In the genomic region with DNA sequence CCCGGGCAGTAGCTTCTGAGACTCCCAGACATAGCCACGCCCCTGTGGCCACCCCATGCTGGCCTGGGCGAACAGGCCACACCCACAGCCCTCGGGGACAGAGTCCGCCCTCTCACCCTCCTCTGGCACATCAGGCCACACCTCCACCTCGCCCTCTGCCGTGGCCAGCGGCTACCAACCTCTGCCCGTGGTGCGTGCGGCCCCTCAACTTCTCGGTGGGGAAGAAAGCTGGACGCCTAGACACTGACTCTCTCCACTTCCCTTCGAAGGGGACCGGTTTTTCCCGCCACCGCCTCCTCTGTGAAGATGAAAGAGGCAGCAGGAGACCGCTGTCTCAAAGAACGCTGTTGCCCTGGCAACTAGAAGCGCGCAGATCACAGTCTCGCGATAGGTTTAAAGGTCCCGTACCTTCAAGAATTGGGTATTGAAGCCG, we compare ENCODE assay signal across 8 mouse cellular contexts. TPM values are rescaled to one million over a fixed set of nuclear protein-coding genes. Genes with fewer than 3 reads are reported as not detected.
DNase-seq lines count a peak whose midpoint lies in the region; ATAC-seq lines count a peak whose summit lies in the region.

A gene (minus strand): TSS at position 346 of the 433 bp plus-strand sequence.

- peak; percentile 87 for ATAC-seq in hindbrain, embryonic 15.5 days (ENCODE audit: low FRiP score, low read depth)

- peak; percentile 90 for DNase-seq in Muller cell, postnatal 12 days (ENCODE audit: inconsistent ontology term)
- peak; percentile 43 to 63 for DNase-seq in cerebellum, postnatal 14 days
- DNase-seq in frontal cortex, postnatal 36 days (ENCODE audit: low spot score in 2 of 2): peak; percentile 31 to 75
- DNase-seq in left cerebral cortex, adult 18-20 months (ENCODE audit: low spot score in 2 of 2): peak; percentile 37 to 50
- peak; percentile 49 for DNase-seq in retina, postnatal 7 days (ENCODE audit: low read depth, low spot score)
- peak; percentile 48 for DNase-seq in urinary bladder, adult 2 months (ENCODE audit: low spot score)

- no peaks in the 10 kb centered on the region for H3K9me3 ChIP-seq in hindbrain, embryonic 15.5 days

- peak within 1 kb of the TSS; percentile 46 for H3K4me3 ChIP-seq in hindbrain, embryonic 15.5 days
- peak within 1 kb of the TSS; percentile 43 for H3K4me3 ChIP-seq in macrophage (ENCODE audit: inconsistent target)

- H3K27me3 ChIP-seq in hindbrain, embryonic 15.5 days: no peaks in the 10 kb centered on the region; the same call in 1 of the 2 replicates

- peaks cover 15% of the 10 kb centered on the region; the same call in 1 of the 2 replicates for H3K4me1 ChIP-seq in hindbrain, embryonic 15.5 days (replicated peaks)

- H3K36me3 ChIP-seq in hindbrain, embryonic 15.5 days: no peaks in the 10 kb centered on the region
- no peaks in the 10 kb centered on the region for H3K36me3 ChIP-seq in macrophage (ENCODE audit: inconsistent target)

- 4% methylated on average over 25 of the region's 25 CpGs for WGBS in hindbrain, embryonic 15.5 days
- 3% methylated on average over 24 of the region's 25 CpGs for WGBS in macrophage (ENCODE audit: missing documents)

- H3K27ac ChIP-seq in hindbrain, embryonic 15.5 days (replicated peaks): no peak within 1 kb of the TSS; the same call in 1 of the 2 replicates
- H3K27ac ChIP-seq in macrophage: no peak within 1 kb of the TSS

- H3K4me2 ChIP-seq in hindbrain, embryonic 15.5 days: peak within 1 kb of the TSS; percentile 71

- H3K79me2 ChIP-seq in macrophage (ENCODE audit: inconsistent target): no peaks in the 10 kb centered on the region

- peak within 1 kb of the TSS; percentile 23; the same call in 1 of the 2 replicates for H3K9ac ChIP-seq in hindbrain, embryonic 15.5 days

RNA-seq across cellular contexts. Expression of the gene that starts here (rescaled TPM):
- polyA plus RNA-seq in hindbrain, embryonic 15.5 days (2015; fragmentation: Nextera tagmentation; extraction: Ambion mirVana): 2.8 and 3.4 TPM in 2 replicates
- under 1 TPM; 0.40 to 0.65 TPM for total RNA-seq in left cerebral cortex, adult 18-20 months (2021)
- 1 to 10 TPM in 2 of 26 experiments, under 1 TPM in 4, not detected in 20; 0.21 to 1.2 (median 0.73) TPM for total RNA-seq in macrophage (2018; cell fraction: chromatin; rRNA removed)
- under 1 TPM in 20 of 26 experiments, not detected in 6; 0.07 to 0.68 (median 0.23) TPM for total RNA-seq in macrophage (2018; cell fraction: cytosol; rRNA removed)
- under 1 TPM in 5 of 26 experiments, not detected in 21; 0.28 to 0.92 (median 0.40) TPM for total RNA-seq in macrophage (2018; cell fraction: nucleus; rRNA removed)
- 0.33 to 0.56 TPM in 2 of 3 replicates, not detected in the other for polyA plus RNA-seq in macrophage (2018)
- 0.04 TPM in 2 replicates for polyA plus RNA-seq in urinary bladder, adult 2 months (2012; rRNA removed)

Comparison
In these comparisons a context has a peak if more than half of its experiments do, and no peak if none do; other contexts are left out.
1. Peak in DNase-seq in left cerebral cortex, adult 18-20 months; RNA of the gene not detected or under 1 TPM.
2. Peak in DNase-seq in urinary bladder, adult 2 months; RNA of the gene not detected or under 1 TPM.